Mouse (Mus musculus) forebrain, embryonic 16.5 days (tissue): ENCODE results near the gene Cx3cr1. TPM values are rescaled to one million over a fixed set of nuclear protein-coding genes. Genes with fewer than 3 reads are reported as not detected.

Source experiments
- ATAC-seq: fragments of 200-750 bp; cut with Nextera tagmentation; 2 replicates; pipeline ENCODE4 v1.8.0; 2017; ENCODE audit warnings: mild to moderate bottlenecking, moderate library complexity
- H3K27ac ChIP-seq: fragments of 300-500 bp; sonication (generic); 2 replicates; pipeline ENCODE4 v1.5.1; 2014; ENCODE audit warnings: low read length, control low read depth
- H3K27me3 ChIP-seq: fragments of 300-500 bp; sonication (generic); replicated peaks from 2 replicates; pipeline ENCODE4 v1.6.1; 2014; ENCODE audit warnings: low read length; ENCODE audit not compliant: control insufficient read depth, insufficient read depth
- H3K36me3 ChIP-seq: fragments of 300-500 bp; sonication (generic); 2 replicates; pipeline ENCODE4 v1.6.1; 2014; ENCODE audit not compliant: control insufficient read depth, insufficient read depth
- H3K4me1 ChIP-seq: fragments of 300-500 bp; sonication (generic); replicated peaks from 2 replicates; pipeline ENCODE4 v1.6.1; 2014; ENCODE audit warnings: low read length; ENCODE audit not compliant: control insufficient read depth, insufficient read depth
- H3K4me2 ChIP-seq: fragments of 300-500 bp; sonication (generic); 2 replicates; pipeline ENCODE4 v1.6.1; 2014; ENCODE audit warnings: mild to moderate bottlenecking, low read length, control low read depth
- H3K4me3 ChIP-seq: fragments of 300-500 bp; sonication (generic); replicated peaks from 2 replicates; pipeline ENCODE4 v1.5.1; 2014; ENCODE audit warnings: mild to moderate bottlenecking, low read length, control low read depth
- H3K9ac ChIP-seq: fragments of 300-500 bp; sonication (generic); replicated peaks from 2 replicates; pipeline ENCODE4 v1.6.1; 2014; ENCODE audit warnings: low read depth, low read length, control low read depth
- H3K9me3 ChIP-seq: fragments of 300-500 bp; sonication (generic); 2 replicates; pipeline ENCODE4 v1.6.1; 2016; ENCODE audit warnings: low read length; ENCODE audit not compliant: control insufficient read depth
- WGBS: fragments of 180-500 bp; shearing (Covaris S2); extraction: QIAGEN DNeasy Blood & Tissue Kit; methylation state at CpG from one replicate; pipeline ENCODE4 v1.1.7; 2014; 5-methylcytosine and 5-hydroxymethylcytosine counted together
- polyA plus RNA-seq: library from polyadenylated mRNA; unstranded; fragments of >200 nt; fragmentation: Nextera tagmentation; extraction: Ambion mirVana; gene quantifications from 2 replicates; pipeline ENCODE4 v1.2.1, GENCODE M21; 2015

Gene Cx3cr1
- polyA plus RNA-seq, 1 experiment from 2014 or later = 6.4 TPM

GRCm38 (mm10) chr9:119970221-119970620 is 99.5 kb downstream of the Cx3cr1 start:
- H3K27me3 ChIP-seq = no peaks in the 10 kb centered on the region
- H3K9me3 ChIP-seq = no peaks in the 10 kb centered on the region
- peak; percentile 21; the same call in 1 of the 2 replicates for ATAC-seq
- 39% methylated on average over 6 of the region's 6 CpGs for WGBS
- H3K4me1 ChIP-seq = peaks cover 27% of the 10 kb centered on the region
- peak overlapping the region; percentile 82 for H3K27ac ChIP-seq
- H3K9ac ChIP-seq = no peak overlapping the region
- H3K4me2 ChIP-seq = no peak overlapping the region
- H3K36me3 ChIP-seq = no peaks in the 10 kb centered on the region
- no peak overlapping the region for H3K4me3 ChIP-seq

- Histone ChIP-seq H3K36me3 (no peaks in the 10 kb centered on the region), H3K27ac (no peak overlapping the region), H3K4me2 (no peak overlapping the region), H3K27me3 (no peaks in the 10 kb centered on the region), H3K9me3 (no peaks in the 10 kb centered on the region), H3K4me3 (no peak overlapping the region), H3K9ac (no peak overlapping the region), H3K4me1 (peaks cover 27% of the 10 kb centered on the region)
- no peak for ATAC-seq
- WGBS = 86% methylated on average over 7 of the region's 7 CpGs
Observed at GRCm38 (mm10) chr9:119969811-119970210, 99.9 kb downstream of the Cx3cr1 start.

DNA sequence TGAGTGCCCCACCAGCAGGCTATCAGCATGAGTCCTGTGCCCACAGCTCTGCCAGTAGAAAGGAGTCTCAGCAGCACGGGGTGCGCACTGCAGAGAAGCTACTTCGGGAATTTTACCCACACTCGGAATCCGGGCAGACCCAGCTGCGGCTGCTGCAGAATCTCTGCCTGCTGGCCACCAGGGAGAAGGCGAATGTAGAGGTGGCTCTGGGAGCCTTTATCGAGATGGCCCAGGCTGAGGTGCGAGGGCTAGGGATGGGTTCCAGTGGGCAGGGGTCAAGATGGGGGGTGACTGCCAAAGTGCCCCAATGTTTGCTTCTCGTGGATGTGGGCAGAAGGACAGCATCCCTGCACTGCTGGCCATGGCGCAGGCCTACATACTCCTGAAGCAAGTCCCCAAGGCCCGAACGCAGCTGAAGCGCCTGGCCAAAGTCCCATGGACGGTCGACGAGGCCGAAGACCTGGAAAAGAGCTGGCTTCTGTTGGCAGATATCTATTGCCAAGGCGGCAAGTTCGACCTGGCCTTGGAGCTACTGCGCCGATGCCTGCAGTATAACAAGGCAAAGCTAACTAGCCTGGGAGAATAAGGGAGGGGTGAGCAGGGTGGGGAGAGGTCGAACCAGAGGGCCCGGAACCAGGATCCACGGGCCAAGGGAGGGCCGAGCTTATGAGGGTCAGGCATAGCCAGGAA is 103.3 kb downstream of the Cx3cr1 start:
- H3K4me1 ChIP-seq = peaks cover 18% of the 10 kb centered on the region
- H3K9ac ChIP-seq = no peak overlapping the region
- H3K27ac ChIP-seq = no peak overlapping the region
- H3K4me2 ChIP-seq = no peak overlapping the region
- no peak for ATAC-seq
- H3K9me3 ChIP-seq = no peaks in the 10 kb centered on the region
- no peak overlapping the region for H3K4me3 ChIP-seq
- 86% methylated on average over 26 of the region's 26 CpGs for WGBS
- no peaks in the 10 kb centered on the region for H3K36me3 ChIP-seq
- H3K27me3 ChIP-seq = no peaks in the 10 kb centered on the region

GRCm38 (mm10) chr9:119965186-119965585 is 104.5 kb downstream of the Cx3cr1 start:
- ATAC-seq = no peak
- peaks cover 6% of the 10 kb centered on the region for H3K4me1 ChIP-seq
- H3K27ac ChIP-seq = no peak overlapping the region
- WGBS = 58% methylated on average over 3 of the region's 3 CpGs
- H3K27me3 ChIP-seq = no peaks in the 10 kb centered on the region
- no peak overlapping the region for H3K4me3 ChIP-seq
- H3K9ac ChIP-seq = no peak overlapping the region
- no peak overlapping the region for H3K4me2 ChIP-seq
- no peaks in the 10 kb centered on the region for H3K9me3 ChIP-seq
- H3K36me3 ChIP-seq = no peaks in the 10 kb centered on the region

DNA sequence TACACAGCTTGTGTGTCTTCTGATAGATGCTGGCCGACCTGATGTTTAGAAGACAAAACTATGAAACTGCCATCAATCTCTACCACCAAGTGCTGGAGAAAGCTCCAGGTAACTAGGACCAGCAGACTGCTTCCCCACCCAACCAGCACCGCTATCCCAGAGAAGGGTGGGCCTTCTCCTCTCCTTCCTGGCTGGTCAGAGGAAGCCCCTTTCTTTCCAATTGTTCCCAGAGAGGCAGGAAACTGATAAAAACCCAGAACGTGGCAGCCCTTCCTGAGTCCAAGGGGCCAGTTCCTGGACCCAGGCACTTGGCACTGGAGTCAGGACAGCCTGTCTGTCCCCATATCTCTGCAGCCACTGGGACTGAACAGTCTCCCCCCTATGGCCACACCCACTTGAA is 105.5 kb downstream of the Cx3cr1 start:
- H3K9me3 ChIP-seq = no peaks in the 10 kb centered on the region
- no peaks in the 10 kb centered on the region for H3K36me3 ChIP-seq
- H3K4me2 ChIP-seq = no peak overlapping the region
- no peak for ATAC-seq
- H3K27me3 ChIP-seq = no peaks in the 10 kb centered on the region
- H3K4me3 ChIP-seq = no peak overlapping the region
- 0 out of 2 replicates have a peak, but pooled peaks cover 3% of the 10 kb centered on the region for H3K4me1 ChIP-seq
- no peak overlapping the region for H3K27ac ChIP-seq
- no peak overlapping the region for H3K9ac ChIP-seq
- 83% methylated on average over 3 of the region's 3 CpGs for WGBS

DNA sequence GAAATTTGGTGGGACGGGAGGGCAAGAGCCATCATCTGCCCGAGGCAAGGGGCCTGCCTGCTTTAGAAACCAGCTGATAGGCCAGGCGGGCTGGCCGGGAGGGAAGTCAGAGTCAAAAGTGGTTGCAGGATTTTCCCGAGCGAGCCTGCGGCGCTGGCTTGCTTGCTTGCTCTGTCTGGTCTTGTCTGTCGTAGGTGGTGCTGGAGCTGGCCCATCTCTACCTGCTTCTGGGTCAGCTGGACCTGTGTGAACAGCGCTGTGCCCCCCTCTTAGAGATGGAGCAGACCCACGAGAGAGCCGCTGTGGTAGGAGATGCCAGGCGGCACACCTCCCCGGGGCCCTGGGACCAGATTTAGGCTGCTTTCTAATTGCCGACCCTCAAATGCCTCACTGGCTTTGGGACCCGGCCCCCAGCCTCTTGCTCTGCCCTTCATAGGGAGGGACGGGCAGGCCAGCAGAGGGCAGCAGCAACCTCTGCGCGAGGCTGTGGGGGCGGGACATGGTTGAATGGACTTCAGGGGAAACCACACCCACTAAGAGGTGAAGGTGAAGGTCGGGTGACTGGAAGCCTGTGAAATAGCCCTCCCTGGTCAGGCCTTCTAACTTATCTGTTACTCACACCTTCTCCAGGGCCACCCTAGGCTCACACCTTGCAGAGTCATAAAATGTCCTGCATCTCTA is 106.6 kb downstream of the Cx3cr1 start:
- WGBS = 9% methylated on average over 21 of the region's 21 CpGs
- no peak overlapping the region for H3K4me2 ChIP-seq
- H3K27ac ChIP-seq = no peak overlapping the region
- H3K9me3 ChIP-seq = no peaks in the 10 kb centered on the region
- H3K9ac ChIP-seq = no peak overlapping the region
- H3K36me3 ChIP-seq = no peaks in the 10 kb centered on the region
- 0 out of 2 replicates have a peak, but pooled peaks cover 3% of the 10 kb centered on the region for H3K4me1 ChIP-seq
- peak; percentile 59; the same call in 1 of the 2 replicates for ATAC-seq
- H3K4me3 ChIP-seq = no peak overlapping the region
- no peaks in the 10 kb centered on the region for H3K27me3 ChIP-seq

GRCm38 (mm10) chr9:119962216-119962615 is 107.5 kb downstream of the Cx3cr1 start:
- no peak for ATAC-seq
- H3K4me1 ChIP-seq = 0 out of 2 replicates have a peak, but pooled peaks cover 3% of the 10 kb centered on the region
- no peak overlapping the region for H3K27ac ChIP-seq
- H3K9me3 ChIP-seq = no peaks in the 10 kb centered on the region
- no peak overlapping the region for H3K4me3 ChIP-seq
- no peaks in the 10 kb centered on the region for H3K27me3 ChIP-seq
- 79% methylated on average over 4 of the region's 4 CpGs for WGBS
- no peak overlapping the region for H3K9ac ChIP-seq
- H3K36me3 ChIP-seq = no peaks in the 10 kb centered on the region
- H3K4me2 ChIP-seq = no peak overlapping the region

DNA sequence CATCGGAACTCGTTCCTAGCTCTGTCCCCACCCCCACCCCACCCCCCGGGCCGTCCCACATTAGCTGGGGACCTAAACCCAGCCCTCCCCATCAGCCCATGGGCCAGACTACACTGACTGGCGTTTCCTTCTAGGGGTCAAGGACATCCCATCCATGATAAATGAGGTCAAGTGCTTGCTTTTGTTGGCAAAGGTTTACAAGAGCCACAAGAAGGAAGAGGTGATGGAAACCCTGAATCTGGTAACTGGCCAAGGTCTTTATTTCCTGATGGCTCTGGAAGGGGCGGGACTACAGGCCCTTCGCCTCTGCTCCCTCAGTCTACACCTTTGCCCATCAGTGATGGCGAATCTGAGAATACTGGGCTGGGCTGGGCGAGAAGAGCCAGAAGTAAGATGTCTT is 110.8 kb downstream of the Cx3cr1 start:
- no peak overlapping the region for H3K9ac ChIP-seq

GRCm38 (mm10) chr9:119951388-119951787 is 118.3 kb downstream of the Cx3cr1 start:
- Histone ChIP-seq H3K27ac (no peak overlapping the region), H3K4me2 (no peak overlapping the region), H3K4me1 (no peaks in the 10 kb centered on the region; the same call in 1 of the 2 replicates), H3K36me3 (no peaks in the 10 kb centered on the region), H3K4me3 (no peak overlapping the region), H3K9ac (no peak overlapping the region), H3K27me3 (no peaks in the 10 kb centered on the region), H3K9me3 (no peaks in the 10 kb centered on the region)
- 89% methylated on average over 9 of the region's 9 CpGs for WGBS
- no peak for ATAC-seq

More for the DNA sequence above, 110.8 kb downstream of the Cx3cr1 start:
- 83% methylated on average over 9 of the region's 9 CpGs for WGBS
- no peaks in the 10 kb centered on the region for H3K9me3 ChIP-seq
- no peaks in the 10 kb centered on the region for H3K36me3 ChIP-seq
- H3K4me2 ChIP-seq = no peak overlapping the region
- no peak overlapping the region for H3K4me3 ChIP-seq
- H3K27ac ChIP-seq = no peak overlapping the region
- 0 out of 2 replicates have a peak, but pooled peaks cover 3% of the 10 kb centered on the region for H3K4me1 ChIP-seq
- no peaks in the 10 kb centered on the region for H3K27me3 ChIP-seq
- no peak for ATAC-seq
